Mouse (Mus musculus) MEL (cell line): ENCODE measurements around the gene Fndc3a. TPM values are rescaled to one million over a fixed set of nuclear protein-coding genes. Genes with fewer than 3 reads are reported as not detected.

Experiments used
- DNase-seq: peaks from one replicate; pipeline ENCODE4 v3.0.0; 2011; ENCODE audit warnings: low read depth, low spot score
- H3K27ac ChIP-seq: 2 replicates; pipeline ENCODE4 v1.5.1; 2012; ENCODE audit warnings: low read depth, mild to moderate bottlenecking, control low read depth, low read length, moderate library complexity; ENCODE audit not compliant: control insufficient read depth
- H3K27me3 ChIP-seq, 2 experiments: fragments of 150-350 bp in 1 of 2; sonication (generic) in 1 of 2; 2 replicates each; pipeline ENCODE4 v1.6.1; 2012; ENCODE audit warnings: low read length in 2 of 2, mild to moderate bottlenecking in 2 of 2, improper control_type of control experiment in 1 of 2, moderate library complexity in 1 of 2; ENCODE audit not compliant: insufficient read depth in 2 of 2, control insufficient read depth in 1 of 2
- H3K36me3 ChIP-seq, 2 experiments: 2 replicates each; pipeline ENCODE4 v1.6.1; 2012 to 2014; ENCODE audit warnings: low read length in 2 of 2, improper control_type of control experiment in 1 of 2, inconsistent platforms in 1 of 2, mild to moderate bottlenecking in 1 of 2; ENCODE audit not compliant: insufficient read depth in 2 of 2, control insufficient read depth in 1 of 2
- H3K4me1 ChIP-seq, 2 experiments: fragments of 150-350 bp in 1 of 2; sonication (generic) in 1 of 2; 2 replicates each; pipeline ENCODE4 v1.6.1; 2012; ENCODE audit warnings: low read length in 2 of 2, improper control_type of control experiment in 1 of 2, mild to moderate bottlenecking in 1 of 2; ENCODE audit not compliant: insufficient read depth in 2 of 2, control insufficient read depth in 1 of 2
- H3K4me3 ChIP-seq, 2 experiments: fragments of 150-350 bp in 1 of 2; sonication (generic) in 1 of 2; 2 replicates each; pipeline ENCODE4 v1.5.1; 2012; ENCODE audit warnings: low read depth in 2 of 2, low read length in 2 of 2, mild to moderate bottlenecking in 2 of 2, moderate library complexity in 2 of 2, control low read depth in 1 of 2, improper control_type of control experiment in 1 of 2; ENCODE audit not compliant: control insufficient read depth in 1 of 2, insufficient read depth in 1 of 2
- H3K79me2 ChIP-seq: 2 replicates; pipeline ENCODE4 v1.6.1; 2012; ENCODE audit warnings: mild to moderate bottlenecking, low read length, moderate library complexity; ENCODE audit not compliant: control insufficient read depth, poor library complexity, insufficient read depth
- H3K9ac ChIP-seq: 2 replicates; pipeline ENCODE4 v1.6.1; 2012; ENCODE audit warnings: low read depth, mild to moderate bottlenecking, control low read depth, low read length, moderate library complexity; ENCODE audit not compliant: control insufficient read depth, poor library complexity, severe bottlenecking
- H3K9me3 ChIP-seq: fragments of 150-350 bp; sonication (generic); replicated peaks from 2 replicates; pipeline ENCODE4 v1.6.1; 2012; ENCODE audit warnings: mild to moderate bottlenecking, low read length, improper control_type of control experiment, moderate library complexity; ENCODE audit not compliant: insufficient read depth
- CHD1 ChIP-seq: IDR thresholded peaks from 2 replicates; pipeline ENCODE4 v1.6.1; 2012; ENCODE audit warnings: low read depth, mild to moderate bottlenecking, inconsistent platforms, low read length, improper control_type of control experiment
- E2F4 ChIP-seq: IDR thresholded peaks from 2 replicates; pipeline ENCODE4 v1.6.1; 2011; ENCODE audit warnings: low read depth, low read length, improper control_type of control experiment, borderline replicate concordance
- EP300 ChIP-seq, 2 experiments: IDR thresholded peaks; 2 replicates each; pipeline ENCODE4 v1.6.1; 2011; ENCODE audit warnings: improper control_type of control experiment in 2 of 2, low read length in 2 of 2, low read depth in 1 of 2, mild to moderate bottlenecking in 1 of 2
- ETS1 ChIP-seq: IDR thresholded peaks from 2 replicates; pipeline ENCODE4 v1.6.1; 2012; ENCODE audit warnings: low read depth, mild to moderate bottlenecking, inconsistent platforms, low read length, improper control_type of control experiment, moderate library complexity
- GATA1 ChIP-seq: IDR thresholded peaks from 2 replicates; pipeline ENCODE4 v1.6.1; 2011; ENCODE audit warnings: low read depth, low read length, improper control_type of control experiment
- JUND ChIP-seq: IDR thresholded peaks from 2 replicates; pipeline ENCODE4 v1.6.1; 2011; ENCODE audit warnings: low read depth, mild to moderate bottlenecking, improper control_type of control experiment, low read length
- MYC ChIP-seq: IDR thresholded peaks from 2 replicates; pipeline ENCODE4 v1.6.1; 2011; ENCODE audit warnings: low read depth, mild to moderate bottlenecking, low read length, improper control_type of control experiment, moderate library complexity
- POLR2A ChIP-seq, 2 experiments: IDR thresholded peaks; 2 replicates each; pipeline ENCODE4 v1.6.1; 2011 to 2012; ENCODE audit warnings: low read length in 2 of 2, mild to moderate bottlenecking in 2 of 2, control low read depth in 1 of 2, improper control_type of control experiment in 1 of 2, low read depth in 1 of 2, moderate library complexity in 1 of 2; ENCODE audit not compliant: control insufficient read depth in 1 of 2, insufficient read depth in 1 of 2, poor library complexity in 1 of 2
- POLR2AphosphoS2 ChIP-seq: IDR thresholded peaks from 2 replicates; pipeline ENCODE4 v1.6.1; 2011; ENCODE audit warnings: low read length, improper control_type of control experiment
- RCOR1 ChIP-seq: IDR thresholded peaks from 2 replicates; pipeline ENCODE4 v1.6.1; 2012; ENCODE audit warnings: low read depth, mild to moderate bottlenecking, inconsistent platforms, low read length, improper control_type of control experiment
- SIN3A ChIP-seq: IDR thresholded peaks from 2 replicates; pipeline ENCODE4 v1.6.1; 2012; ENCODE audit warnings: low read length, improper control_type of control experiment, inconsistent platforms
- SMC3 ChIP-seq: IDR thresholded peaks from 2 replicates; pipeline ENCODE4 v1.6.1; 2011; ENCODE audit warnings: low read depth, low read length, improper control_type of control experiment
- TAL1 ChIP-seq: IDR thresholded peaks from 2 replicates; pipeline ENCODE4 v1.6.1; 2012; ENCODE audit warnings: mild to moderate bottlenecking, inconsistent platforms, low read length, moderate library complexity, mixed read lengths
- TCF12 ChIP-seq: IDR thresholded peaks from 2 replicates; pipeline ENCODE4 v1.6.1; 2014; ENCODE audit warnings: low read depth, mild to moderate bottlenecking, inconsistent platforms, low read length, improper control_type of control experiment, moderate library complexity
- UBTF ChIP-seq: IDR thresholded peaks from 2 replicates; pipeline ENCODE4 v1.6.1; 2012; ENCODE audit warnings: low read depth, mild to moderate bottlenecking, inconsistent platforms, low read length, improper control_type of control experiment, moderate library complexity, borderline replicate concordance; ENCODE audit not compliant: insufficient read depth
- ZKSCAN1 ChIP-seq: IDR thresholded peaks from 2 replicates; pipeline ENCODE4 v1.6.1; 2012; ENCODE audit warnings: low read depth, mild to moderate bottlenecking, inconsistent platforms, low read length, improper control_type of control experiment, moderate library complexity
- ZMIZ1 ChIP-seq: IDR thresholded peaks from 2 replicates; pipeline ENCODE4 v1.6.1; 2012; ENCODE audit warnings: low read depth, mild to moderate bottlenecking, inconsistent platforms, low read length, improper control_type of control experiment, moderate library complexity
- ZNF384 ChIP-seq: IDR thresholded peaks from 2 replicates; pipeline ENCODE4 v1.6.1; 2012; ENCODE audit warnings: low read depth, mild to moderate bottlenecking, inconsistent platforms, low read length, improper control_type of control experiment
- polyA plus RNA-seq, 2 experiments: library from polyadenylated mRNA; stranded (reverse) in 1 of 2; unstranded in 1 of 2; fragments of >175 nt in 1 of 2; fragments of >200 nt in 1 of 2; gene quantifications; 2 replicates each; pipeline versions ENCODE4 v1.2.1 to v1.2.4; 2012; ENCODE audit warnings: low replicate concordance in 2 of 2, low read depth in 1 of 2; ENCODE audit not compliant: insufficient read length in 2 of 2, insufficient read depth in 1 of 2, missing spikeins in 1 of 2
- total RNA-seq: library from RNA; depleted of rRNA; stranded (reverse); fragments of 300-350 nt; gene quantifications from 2 replicates; pipeline ENCODE4 v1.2.3, GENCODE M21; 2012

Fndc3a gene
- total and polyA plus RNA-seq, 3 experiments, result 4.2 to 9.0 TPM; not detected in 1

DNA sequence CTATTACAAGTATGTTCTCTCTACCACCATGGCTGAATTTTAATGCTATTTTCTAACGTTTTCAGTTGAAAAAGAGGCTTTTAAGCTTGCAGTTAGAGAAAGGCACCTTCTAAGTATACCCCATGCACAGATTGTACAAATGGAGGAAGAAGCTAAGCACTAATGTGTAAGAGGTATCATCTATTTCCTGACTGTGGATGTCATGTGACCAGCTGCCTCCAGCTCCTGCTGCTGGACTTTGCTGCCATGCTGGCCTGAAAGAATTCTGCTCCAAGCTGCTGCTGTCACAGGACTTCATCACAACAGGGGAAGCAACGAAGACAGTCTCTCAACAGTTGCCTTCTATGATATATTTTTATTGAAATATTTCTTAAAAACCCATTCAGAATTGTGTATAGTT, 76.2 kb downstream of the Fndc3a start:
- no peak for TF ChIP-seq TAL1
- no peak for TF ChIP-seq ZMIZ1
- TF ChIP-seq SIN3A, result no peak
- TF ChIP-seq MYC, result no peak
- no peak for TF ChIP-seq POLR2AphosphoS2
- TF ChIP-seq RCOR1, result no peak
- TF ChIP-seq E2F4, result no peak
- TF ChIP-seq JUND, result no peak
- TF ChIP-seq TCF12, result no peak
- TF ChIP-seq POLR2A (IDR thresholded peaks at IDR 0.05; ENCODE audit: control insufficient read depth in 1 of 2, insufficient read depth in 1 of 2, low read depth in 1 of 2, low read length in 2 of 2, poor library complexity in 1 of 2), result no peak
- TF ChIP-seq UBTF, result no peak
- TF ChIP-seq CHD1, result no peak
- Histone ChIP-seq H3K4me3 (no peak overlapping the region), H3K4me1 (no peaks in the 10 kb centered on the region), H3K9ac (no peak overlapping the region), H3K36me3 (no peaks in the 10 kb centered on the region), H3K9me3 (no peaks in the 10 kb centered on the region), H3K79me2 (no peaks in the 10 kb centered on the region), H3K27ac (no peak overlapping the region), H3K27me3 (no peaks in the 10 kb centered on the region; a peak in 1 of 4 replicates)
- DNase-seq, result no peak

DNA sequence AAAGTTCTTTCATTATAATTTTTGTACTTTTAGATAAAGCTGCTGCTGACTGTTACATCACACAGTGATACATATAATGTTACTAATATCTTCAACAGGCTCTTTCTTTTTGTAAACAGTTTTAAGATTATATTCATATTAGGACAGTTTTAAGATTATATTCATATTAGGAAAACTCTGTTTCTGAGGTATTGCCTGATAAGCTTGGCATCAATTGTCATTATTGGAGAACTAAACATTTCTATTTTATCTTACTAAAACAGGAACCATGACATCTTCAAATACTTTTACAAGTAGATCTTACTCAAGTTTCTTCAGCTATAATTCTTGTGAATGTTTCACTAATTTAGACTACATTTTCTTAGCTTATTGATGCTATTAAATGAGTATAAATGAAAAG, 84.4 kb downstream of the Fndc3a start:
- Histone ChIP-seq H3K36me3 (peaks cover 0 to 10% of the 10 kb centered on the region in 2 experiments; a peak in 2 of 4 replicates), H3K9ac (no peak overlapping the region), H3K27ac (no peak overlapping the region), H3K79me2 (no peaks in the 10 kb centered on the region), H3K4me3 (no peak overlapping the region), H3K4me1 (peaks cover 6 to 9% of the 10 kb centered on the region in 2 experiments; a peak in 3 of 4 replicates), H3K9me3 (no peaks in the 10 kb centered on the region), H3K27me3 (no peaks in the 10 kb centered on the region)
- DNase-seq, result peak; percentile 23
- peak; percentile 54 to 59; a peak in 3 of 4 replicates for TF ChIP-seq EP300 (IDR thresholded peaks at IDR 0.05; ENCODE audit: low read depth in 1 of 2, low read length in 2 of 2)
- peak; percentile 20; the same call in 1 of the 2 replicates for TF ChIP-seq TCF12
- no peak for TF ChIP-seq RCOR1
- TF ChIP-seq ZKSCAN1, result no peak
- peak; percentile 40; the same call in 1 of the 2 replicates for TF ChIP-seq GATA1
- TF ChIP-seq ETS1, result peak; percentile 35; the same call in 1 of the 2 replicates

GRCm38 (mm10) chr14:72604077-72604476, 105.7 kb downstream of the Fndc3a start:
- H3K79me2 ChIP-seq, result peaks cover 6% of the 10 kb centered on the region
- no peak overlapping the region for H3K27ac ChIP-seq
- H3K27me3 ChIP-seq, result no peaks in the 10 kb centered on the region
- TF ChIP-seq ZNF384, result peak; percentile 62
- TF ChIP-seq SMC3, result no peak
- TF ChIP-seq, all 39 proteins: peak for 1
- H3K4me1 ChIP-seq, result peaks cover 3 to 7% of the 10 kb centered on the region in 2 experiments
- H3K4me3 ChIP-seq, result no peak overlapping the region
- peak; percentile 13 for DNase-seq
- no peak overlapping the region for H3K9ac ChIP-seq
- no peaks in the 10 kb centered on the region for H3K9me3 ChIP-seq
- peaks cover 0 to 13% of the 10 kb centered on the region in 2 experiments; a peak in 2 of 4 replicates for H3K36me3 ChIP-seq
